Mouse (Mus musculus) left cerebral cortex, postnatal 10 days (tissue): ENCODE data around the gene Hunk. TPM values are rescaled to one million over a fixed set of nuclear protein-coding genes. Genes with fewer than 3 reads are reported as not detected.

ENCODE experiments used
- DNase-seq, 2 experiments: peaks; one replicate each; pipeline ENCODE4 v3.0.0; 2021 to 2022; ENCODE audit warnings: low spot score in 2 of 2, mixed read lengths in 1 of 2; ENCODE audit errors: extremely low spot score in 1 of 2
- intact Hi-C: fragments of 180-260 bp; cut with DNase I; formaldehyde crosslinking; loops from one replicate; pipeline ENCODE4 v1.15.1; 2025
- total RNA-seq, 2 experiments: library from RNA; stranded (reverse); gene quantifications; 2 replicates each; pipeline ENCODE4 v1.2.3; 2021

The Hunk gene
- total RNA-seq, 2 experiments from 2014 or later = 8.7 TPM

GRCm38 (mm10) chr16:90481612-90482011 is 95.8 kb downstream of the Hunk start:
- intact Hi-C loops = loop anchor here (10.0 kb wide), 1 partner anchor 97 kb away; the partner anchor contains the start of gene Hunk
- DNase-seq = no peak

- intact Hi-C loops = loop anchor here (10.0 kb wide), 1 partner anchor 99 kb away; the partner anchor contains the start of gene Hunk
- no peak for DNase-seq
Measured at GRCm38 (mm10) chr16:90483341-90483740, 97.5 kb downstream of the Hunk start.

- intact Hi-C loops = loop anchor here (10.0 kb wide), 1 partner anchor 100 kb away; the partner anchor contains the start of gene Hunk
- no peak for DNase-seq
Measured at GRCm38 (mm10) chr16:90485125-90485524, 99.3 kb downstream of the Hunk start.

GRCm38 (mm10) chr16:90485599-90485998 is 99.8 kb downstream of the Hunk start:
- DNase-seq = no peak
- intact Hi-C loops = loop anchor here (10.0 kb wide), 1 partner anchor 101 kb away; the partner anchor contains the start of gene Hunk

- intact Hi-C loops = no loop called here
Measured at GRCm38 (mm10) chr16:90490066-90490465, 104.3 kb downstream of the Hunk start.

GRCm38 (mm10) chr16:90491898-90492499 is 106.2 kb downstream of the Hunk start:
- intact Hi-C loops = no loop called here
- DNase-seq = no peak

More at GRCm38 (mm10) chr16:90490066-90490465, 104.3 kb downstream of the Hunk start:
- no peak for DNase-seq

- DNase-seq = no peak
- intact Hi-C loops = no loop called here
Measured at GRCm38 (mm10) chr16:90496930-90497329, 111.1 kb downstream of the Hunk start.

- DNase-seq = peak in 1 of 2 experiments; percentile 46
- intact Hi-C loops = no loop called here
Measured at GRCm38 (mm10) chr16:90497749-90498464, 112.1 kb downstream of the Hunk start.

- intact Hi-C loops = no loop called here
- no peak for DNase-seq
Measured at GRCm38 (mm10) chr16:90500809-90501208, 115.0 kb downstream of the Hunk start.

- no peak for DNase-seq
- intact Hi-C loops = no loop called here
Measured at GRCm38 (mm10) chr16:90505252-90505651, 119.4 kb downstream of the Hunk start.

- no peak for DNase-seq
- intact Hi-C loops = no loop called here
Measured at GRCm38 (mm10) chr16:90505680-90506079, 119.9 kb downstream of the Hunk start.

GRCm38 (mm10) chr16:90511551-90512296 is 125.9 kb downstream of the Hunk start:
- intact Hi-C loops = no loop called here
- DNase-seq = no peak

GRCm38 (mm10) chr16:90517041-90517440 is 131.2 kb downstream of the Hunk start:
- intact Hi-C loops = no loop called here
- no peak for DNase-seq

- intact Hi-C loops = no loop called here
- peak; percentile 55 to 64 for DNase-seq
Measured at GRCm38 (mm10) chr16:90518232-90518631, 132.4 kb downstream of the Hunk start.

- DNase-seq = no peak
- intact Hi-C loops = no loop called here
Measured at GRCm38 (mm10) chr16:90518732-90519295, 133.0 kb downstream of the Hunk start.

GRCm38 (mm10) chr16:90521191-90521950 is 135.6 kb downstream of the Hunk start:
- DNase-seq = no peak
- intact Hi-C loops = no loop called here

GRCm38 (mm10) chr16:90521951-90522255 is 136.1 kb downstream of the Hunk start:
- intact Hi-C loops = no loop called here
- no peak for DNase-seq

- intact Hi-C loops = no loop called here
- DNase-seq = no peak
Measured at GRCm38 (mm10) chr16:90522575-90522974, 136.8 kb downstream of the Hunk start.

GRCm38 (mm10) chr16:90523373-90523772 is 137.6 kb downstream of the Hunk start:
- no peak for DNase-seq
- intact Hi-C loops = no loop called here
